Mouse (Mus musculus): Measurements from ENCODE around the gene Unc119b. TPM values are rescaled to one million over a fixed set of nuclear protein-coding genes. Genes with fewer than 3 reads are reported as not detected.

Unc119b gene
- polyA plus RNA-seq, 1 experiment from 2014 or later, result 64.6 TPM

GRCm38 (mm10) chr5:115099530-115099929 lies 35.2 kb downstream of the Unc119b start:
- H3K36me3 ChIP-seq (ENCODE audit: control insufficient read depth, insufficient read depth, low read length), result peaks cover 19% of the 10 kb centered on the region
- DNase-seq (ENCODE audit: low spot score, missing footprints), result peak; percentile 79
- H3K27ac ChIP-seq (ENCODE audit: low read depth, low read length), result no peak overlapping the region
- no peak overlapping the region for H3K4me3 ChIP-seq (ENCODE audit: low read depth, low read length)
- no peaks in the 10 kb centered on the region for H3K27me3 ChIP-seq (ENCODE audit: control insufficient read depth, insufficient read depth, low read length)
- H3K9ac ChIP-seq (ENCODE audit: low read length), result no peak overlapping the region
- WGBS, result 86% methylated on average over 5 of the region's 5 CpGs
- no peak overlapping the region for H3K4me2 ChIP-seq
- no peaks in the 10 kb centered on the region for H3K4me1 ChIP-seq (ENCODE audit: control insufficient read depth, insufficient read depth, low read length)
- no peaks in the 10 kb centered on the region for H3K9me3 ChIP-seq (ENCODE audit: control insufficient read depth, low read length)
- no peak for ATAC-seq (ENCODE audit: low FRiP score)

GRCm38 (mm10) chr5:115098195-115098594 lies 36.6 kb downstream of the Unc119b start, which contains the start of gene Gm10401:
Gene Gm10401, minus strand, starts transcription at chr5:115098295.
- H3K27ac ChIP-seq (ENCODE audit: low read depth, low read length), result no peak within 1 kb of the TSS
- no peaks in the 10 kb centered on the region for H3K9me3 ChIP-seq (ENCODE audit: control insufficient read depth, low read length)
- ATAC-seq (ENCODE audit: low FRiP score) (no peak), DNase-seq (ENCODE audit: low spot score, missing footprints) (no peak)
- H3K9ac ChIP-seq (ENCODE audit: low read length), result no peak within 1 kb of the TSS
- no peaks in the 10 kb centered on the region for H3K4me1 ChIP-seq (ENCODE audit: control insufficient read depth, insufficient read depth, low read length)
- H3K4me3 ChIP-seq (ENCODE audit: low read depth, low read length), result no peak within 1 kb of the TSS
- H3K36me3 ChIP-seq (ENCODE audit: control insufficient read depth, insufficient read depth, low read length), result peaks cover 19% of the 10 kb centered on the region
- no peak within 1 kb of the TSS for H3K4me2 ChIP-seq
- 96% methylated on average over 8 of the region's 8 CpGs for WGBS
- no peaks in the 10 kb centered on the region for H3K27me3 ChIP-seq (ENCODE audit: control insufficient read depth, insufficient read depth, low read length)

- 88% methylated on average over 6 of the region's 6 CpGs for WGBS
- no peak for DNase-seq (ENCODE audit: low spot score, missing footprints)
- H3K27me3 ChIP-seq (ENCODE audit: control insufficient read depth, insufficient read depth, low read length), result no peaks in the 10 kb centered on the region
Observed at GRCm38 (mm10) chr5:115091776-115092175, 43.0 kb downstream of the Unc119b start.

DNA sequence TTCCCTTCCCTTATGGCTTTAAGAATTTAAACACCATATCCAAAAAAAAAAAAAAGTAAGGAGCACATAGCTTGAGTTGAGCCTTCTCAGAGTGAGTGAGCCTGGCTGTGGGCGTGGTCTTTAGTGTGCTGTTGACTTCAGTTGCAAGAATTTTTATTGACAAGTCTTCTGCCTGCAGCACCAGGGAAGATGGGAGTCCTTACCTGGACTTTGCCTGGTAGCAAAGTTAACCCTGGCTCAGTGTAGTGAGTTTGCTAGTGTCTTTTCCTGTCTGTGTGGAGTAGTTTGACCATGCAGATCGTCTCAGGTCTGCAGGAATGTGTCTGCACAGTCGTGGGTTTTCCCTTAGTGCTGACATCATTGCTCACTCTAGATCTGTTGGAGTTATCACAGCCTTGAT lies 43.8 kb downstream of the Unc119b start:
- Histone ChIP-seq H3K4me1 (ENCODE audit: control insufficient read depth, insufficient read depth, low read length) (no peaks in the 10 kb centered on the region), H3K36me3 (ENCODE audit: control insufficient read depth, insufficient read depth, low read length) (peaks cover 30% of the 10 kb centered on the region), H3K27ac (ENCODE audit: low read depth, low read length) (no peak overlapping the region), H3K9me3 (ENCODE audit: control insufficient read depth, low read length) (no peaks in the 10 kb centered on the region), H3K4me2 (no peak overlapping the region), H3K4me3 (ENCODE audit: low read depth, low read length) (no peak overlapping the region), H3K9ac (ENCODE audit: low read length) (no peak overlapping the region), H3K27me3 (ENCODE audit: control insufficient read depth, insufficient read depth, low read length) (no peaks in the 10 kb centered on the region)
- DNase-seq (ENCODE audit: low spot score, missing footprints) (no peak), ATAC-seq (ENCODE audit: low FRiP score) (no peak)
- 86% methylated on average over 3 of the region's 3 CpGs for WGBS

More at GRCm38 (mm10) chr5:115091776-115092175, 43.0 kb downstream of the Unc119b start:
- Histone ChIP-seq H3K4me1 (ENCODE audit: control insufficient read depth, insufficient read depth, low read length) (no peaks in the 10 kb centered on the region), H3K27ac (ENCODE audit: low read depth, low read length) (no peak overlapping the region), H3K4me3 (ENCODE audit: low read depth, low read length) (no peak overlapping the region), H3K9ac (ENCODE audit: low read length) (no peak overlapping the region), H3K4me2 (no peak overlapping the region), H3K36me3 (ENCODE audit: control insufficient read depth, insufficient read depth, low read length) (peaks cover 37% of the 10 kb centered on the region), H3K9me3 (ENCODE audit: control insufficient read depth, low read length) (no peaks in the 10 kb centered on the region)
- no peak for ATAC-seq (ENCODE audit: low FRiP score)

DNA sequence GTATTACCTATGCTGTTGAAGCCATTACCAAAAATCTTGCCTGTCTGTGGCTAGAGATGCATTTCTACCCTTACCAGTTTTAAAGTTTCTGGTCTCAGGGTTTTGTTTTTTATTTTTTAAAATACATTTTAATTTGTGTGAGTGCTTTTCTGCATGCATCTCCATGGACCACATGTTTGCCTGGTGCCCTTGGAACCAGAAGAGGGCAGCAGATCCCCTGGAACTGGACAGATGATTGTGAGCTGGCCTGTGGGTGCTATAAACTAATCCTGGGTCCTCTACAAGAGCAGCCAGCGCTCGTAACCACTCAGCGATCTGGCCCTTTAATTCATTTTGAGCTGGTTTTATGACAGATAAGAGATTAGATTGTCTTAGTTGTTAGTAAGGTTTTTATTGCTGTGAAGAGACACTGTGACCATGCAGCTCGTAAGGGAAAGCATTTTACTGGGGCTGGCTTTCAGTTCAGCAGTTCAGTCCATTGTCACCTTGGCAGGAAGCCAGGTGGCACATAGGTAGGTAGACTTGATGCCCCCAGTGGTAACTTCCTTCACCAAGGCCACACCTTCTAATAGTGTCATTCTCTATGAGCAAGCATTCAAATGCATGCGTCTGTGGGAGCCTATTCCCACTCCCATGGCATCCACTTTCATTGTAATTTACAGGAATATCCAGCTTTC lies 45.0 kb downstream of the Unc119b start:
- no peaks in the 10 kb centered on the region for H3K9me3 ChIP-seq (ENCODE audit: control insufficient read depth, low read length)
- no peak overlapping the region for H3K4me3 ChIP-seq (ENCODE audit: low read depth, low read length)
- H3K27ac ChIP-seq (ENCODE audit: low read depth, low read length), result no peak overlapping the region
- no peak overlapping the region for H3K4me2 ChIP-seq
- H3K4me1 ChIP-seq (ENCODE audit: control insufficient read depth, insufficient read depth, low read length), result no peaks in the 10 kb centered on the region
- ATAC-seq (ENCODE audit: low FRiP score) (no peak), DNase-seq (ENCODE audit: low spot score, missing footprints) (no peak)
- peaks cover 21% of the 10 kb centered on the region for H3K36me3 ChIP-seq (ENCODE audit: control insufficient read depth, insufficient read depth, low read length)
- H3K27me3 ChIP-seq (ENCODE audit: control insufficient read depth, insufficient read depth, low read length), result no peaks in the 10 kb centered on the region
- H3K9ac ChIP-seq (ENCODE audit: low read length), result no peak overlapping the region
- WGBS, result 93% methylated on average over 5 of the region's 5 CpGs

GRCm38 (mm10) chr5:115085675-115086074 lies 49.1 kb downstream of the Unc119b start:
- ATAC-seq (ENCODE audit: low FRiP score), result no peak

GRCm38 (mm10) chr5:115083492-115083891 lies 51.3 kb downstream of the Unc119b start:
- ATAC-seq (ENCODE audit: low FRiP score) (no peak), DNase-seq (ENCODE audit: low spot score, missing footprints) (no peak)
- Histone ChIP-seq H3K27ac (ENCODE audit: low read depth, low read length) (no peak overlapping the region), H3K4me3 (ENCODE audit: low read depth, low read length) (no peak overlapping the region), H3K36me3 (ENCODE audit: control insufficient read depth, insufficient read depth, low read length) (peaks cover 7% of the 10 kb centered on the region), H3K27me3 (ENCODE audit: control insufficient read depth, insufficient read depth, low read length) (no peaks in the 10 kb centered on the region), H3K9ac (ENCODE audit: low read length) (no peak overlapping the region), H3K9me3 (ENCODE audit: control insufficient read depth, low read length) (no peaks in the 10 kb centered on the region), H3K4me1 (ENCODE audit: control insufficient read depth, insufficient read depth, low read length) (no peaks in the 10 kb centered on the region), H3K4me2 (no peak overlapping the region)
- WGBS, result 96% methylated on average over 6 of the region's 6 CpGs

More at GRCm38 (mm10) chr5:115085675-115086074, 49.1 kb downstream of the Unc119b start:
- Histone ChIP-seq H3K9ac (ENCODE audit: low read length) (no peak overlapping the region), H3K27me3 (ENCODE audit: control insufficient read depth, insufficient read depth, low read length) (no peaks in the 10 kb centered on the region), H3K4me1 (ENCODE audit: control insufficient read depth, insufficient read depth, low read length) (no peaks in the 10 kb centered on the region), H3K4me3 (ENCODE audit: low read depth, low read length) (no peak overlapping the region), H3K9me3 (ENCODE audit: control insufficient read depth, low read length) (no peaks in the 10 kb centered on the region), H3K36me3 (ENCODE audit: control insufficient read depth, insufficient read depth, low read length) (peaks cover 23% of the 10 kb centered on the region), H3K4me2 (no peak overlapping the region), H3K27ac (ENCODE audit: low read depth, low read length) (no peak overlapping the region)
- 100% methylated on average over 2 of the region's 2 CpGs for WGBS
- DNase-seq (ENCODE audit: low spot score, missing footprints), result no peak

DNA sequence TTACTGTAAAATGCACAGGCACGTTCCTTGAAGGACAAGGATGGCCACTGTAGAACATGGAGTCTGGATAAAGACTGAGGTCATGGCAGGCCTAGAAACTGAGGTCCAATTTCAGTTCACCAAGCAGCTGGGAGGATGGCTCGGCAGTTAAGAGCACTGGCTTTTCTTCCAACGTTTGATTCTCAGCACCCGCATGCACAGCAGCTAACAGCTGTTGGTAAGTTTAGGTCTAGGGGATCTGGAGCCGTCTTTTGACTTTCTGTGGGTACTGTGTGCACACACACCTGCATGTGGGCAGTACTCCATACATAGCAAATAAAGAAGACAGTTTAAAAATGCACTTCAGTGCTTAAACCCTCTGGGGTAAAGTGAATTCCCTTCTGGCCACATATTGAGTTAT lies 53.1 kb downstream of the Unc119b start:
- Histone ChIP-seq H3K9me3 (ENCODE audit: control insufficient read depth, low read length) (no peaks in the 10 kb centered on the region), H3K4me2 (no peak overlapping the region), H3K9ac (ENCODE audit: low read length) (no peak overlapping the region), H3K4me3 (ENCODE audit: low read depth, low read length) (no peak overlapping the region), H3K4me1 (ENCODE audit: control insufficient read depth, insufficient read depth, low read length) (no peaks in the 10 kb centered on the region), H3K36me3 (ENCODE audit: control insufficient read depth, insufficient read depth, low read length) (peaks cover 3% of the 10 kb centered on the region; the same call in 1 of the 2 replicates), H3K27me3 (ENCODE audit: control insufficient read depth, insufficient read depth, low read length) (no peaks in the 10 kb centered on the region), H3K27ac (ENCODE audit: low read depth, low read length) (no peak overlapping the region)
- no peak for DNase-seq (ENCODE audit: low spot score, missing footprints)
- WGBS, result 88% methylated on average over 5 of the region's 5 CpGs
- ATAC-seq (ENCODE audit: low FRiP score), result no peak

GRCm38 (mm10) chr5:115076144-115076901 lies 58.5 kb downstream of the Unc119b start:
- Histone ChIP-seq H3K27me3 (ENCODE audit: control insufficient read depth, insufficient read depth, low read length) (no peaks in the 10 kb centered on the region), H3K4me2 (no peak overlapping the region), H3K27ac (ENCODE audit: low read depth, low read length) (no peak overlapping the region), H3K9me3 (ENCODE audit: control insufficient read depth, low read length) (no peaks in the 10 kb centered on the region), H3K9ac (ENCODE audit: low read length) (no peak overlapping the region), H3K4me3 (ENCODE audit: low read depth, low read length) (no peak overlapping the region), H3K4me1 (ENCODE audit: control insufficient read depth, insufficient read depth, low read length) (no peaks in the 10 kb centered on the region), H3K36me3 (ENCODE audit: control insufficient read depth, insufficient read depth, low read length) (0 out of 2 replicates have a peak, but pooled peaks cover 3% of the 10 kb centered on the region)
- WGBS, result 65% methylated on average over 5 of the region's 5 CpGs
- DNase-seq (ENCODE audit: low spot score, missing footprints) (peak; percentile 89), ATAC-seq (ENCODE audit: low FRiP score) (no peak)
